Mouse (Mus musculus): ENCODE measurements at regions not wholly inside any gene's neighbourhood (a gene's known extent, or its start where the extent isn't known, plus 50 kb on each side); places are given as distances from the start of the nearest gene placed in this dataset.

DNA sequence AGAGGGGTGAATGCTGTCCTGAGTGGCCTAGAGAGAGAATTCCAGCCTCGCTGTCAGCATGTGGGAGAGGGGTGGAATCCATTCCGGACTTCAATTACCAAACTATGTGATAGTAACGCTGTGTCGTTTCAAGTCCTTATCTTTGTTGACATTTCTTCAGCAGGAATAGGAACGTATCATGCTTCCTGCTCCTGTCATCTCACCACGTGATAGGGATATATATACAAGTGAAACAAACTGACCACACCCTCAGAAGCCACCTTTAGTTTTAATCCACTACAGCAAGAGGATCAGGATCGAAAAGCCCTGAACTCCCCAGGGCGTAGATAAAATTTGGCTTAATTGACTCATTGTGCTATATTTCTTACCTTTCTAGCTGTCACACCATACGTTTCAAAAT, 431.6 kb downstream of the Ttll7 start:
- DNase-seq: no peak

DNA sequence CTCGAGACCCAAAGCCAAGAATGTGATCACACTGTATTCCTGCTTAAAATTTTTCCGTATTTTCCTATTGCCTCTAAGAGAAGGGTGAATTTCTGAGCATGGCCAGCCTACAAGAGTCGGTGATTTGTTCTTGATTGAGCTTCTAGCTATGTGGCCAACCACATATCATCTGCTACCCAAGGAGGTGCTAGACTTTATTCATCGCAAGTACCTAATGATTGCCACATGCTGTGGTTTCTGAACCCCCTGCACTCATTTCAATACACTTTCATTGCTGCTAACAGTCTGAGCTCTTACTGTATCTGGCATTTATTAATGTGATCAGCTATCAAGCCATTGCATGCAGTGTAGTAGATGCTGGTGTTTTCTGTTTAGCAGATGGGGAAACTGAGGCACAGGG, 432.2 kb downstream of the Ttll7 start:
- DNase-seq: no peak

- no peak for DNase-seq
These were observed 433.3 kb downstream of the Ttll7 start for GRCm38 (mm10) chr3:147285496-147285895.

DNA sequence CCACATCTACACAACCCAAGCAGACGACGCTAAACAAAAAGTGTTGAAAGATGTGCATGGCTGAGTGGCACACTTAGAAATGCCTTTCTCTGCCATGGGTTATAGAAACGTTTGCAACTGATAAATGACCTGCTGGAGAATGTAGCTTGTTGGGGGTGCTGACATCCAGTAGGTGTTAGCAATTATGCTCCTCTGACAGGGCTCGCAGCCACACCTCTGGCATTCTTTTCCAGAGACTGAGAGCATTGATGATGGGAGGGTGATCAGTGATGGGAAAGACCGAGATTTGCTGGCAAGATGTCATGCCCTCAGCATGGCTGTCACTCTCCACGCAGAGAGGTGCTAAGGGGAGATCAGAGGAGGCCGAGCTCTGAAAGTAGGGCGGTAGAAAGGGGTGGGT, 435.3 kb downstream of the Ttll7 start:
- peak; percentile 58 for DNase-seq

GRCm38 (mm10) chr3:147291696-147292327, 439.6 kb downstream of the Ttll7 start:
- no peak for DNase-seq

- DNase-seq: peak; percentile 29
These were observed 445.9 kb downstream of the Ttll7 start for GRCm38 (mm10) chr3:147298065-147298464.

DNA sequence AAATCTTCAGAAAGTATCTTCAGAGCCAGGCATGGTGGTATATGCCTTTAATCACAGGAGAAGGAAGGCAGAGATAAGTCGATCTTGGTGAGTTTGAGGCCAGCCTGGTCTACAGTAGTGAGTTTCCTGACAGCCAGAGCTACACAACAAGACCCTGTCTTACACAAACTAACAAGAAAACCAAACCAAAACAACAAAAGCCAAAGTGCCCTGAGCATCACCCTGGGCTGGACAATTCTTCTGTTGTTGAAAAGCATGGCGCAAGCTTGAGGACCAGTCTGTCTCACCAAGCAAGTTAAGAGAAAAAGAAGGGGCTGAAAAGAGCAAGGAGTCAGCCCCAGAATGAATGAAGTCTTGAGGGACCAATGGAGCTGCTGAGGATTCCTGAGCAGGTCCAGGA, 473.4 kb downstream of the Ttll7 start:
- DNase-seq: no peak

DNA sequence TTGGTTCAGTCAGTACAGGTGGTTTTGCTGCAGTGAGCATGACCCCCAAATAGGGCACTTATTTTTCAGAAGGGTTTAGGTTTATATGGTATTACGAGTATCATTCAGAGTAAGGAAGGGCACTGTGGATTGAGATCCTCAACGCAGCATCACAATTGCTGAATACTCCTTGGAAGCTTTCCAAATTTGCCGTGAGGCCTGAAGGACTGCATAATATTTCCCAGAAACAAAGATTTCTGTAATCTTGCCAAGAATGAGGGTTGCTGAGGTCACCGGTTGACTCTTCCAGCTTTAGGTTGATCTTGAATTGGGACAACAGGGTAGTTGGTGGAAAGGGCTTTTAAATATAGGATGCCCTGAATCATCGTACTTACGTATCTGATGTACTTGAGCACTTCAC, 482.1 kb downstream of the Ttll7 start:
- DNase-seq: no peak

GRCm38 (mm10) chr3:147335286-147335685, 483.1 kb downstream of the Ttll7 start:
- no peak for DNase-seq

GRCm38 (mm10) chr3:147339427-147339826, 487.3 kb downstream of the Ttll7 start:
- DNase-seq: no peak

- DNase-seq: peak; percentile 6
These were observed 495.3 kb downstream of the Ttll7 start for GRCm38 (mm10) chr3:147347278-147348039.

GRCm38 (mm10) chr3:147387077-147387476, 534.9 kb downstream of the Ttll7 start:
- DNase-seq: no peak

DNA sequence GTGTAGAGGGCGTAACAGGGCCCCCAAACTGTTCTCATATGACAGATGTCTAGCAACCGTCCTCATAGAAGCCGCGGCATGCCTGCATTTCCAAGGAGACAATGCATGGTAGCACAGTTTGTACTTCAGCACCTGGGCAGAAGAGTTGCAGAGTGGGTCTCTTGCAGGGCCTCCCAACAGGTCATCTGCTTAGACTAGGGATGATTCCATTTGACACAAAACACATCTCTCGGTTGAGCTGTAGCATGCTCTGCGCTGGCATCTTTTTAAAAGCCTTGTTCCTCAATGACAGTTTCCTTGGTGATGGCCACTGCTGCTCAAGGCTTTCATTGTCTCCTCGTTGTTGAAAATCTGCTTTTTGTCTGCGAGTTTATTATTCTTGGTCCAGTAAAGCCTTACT, 546.1 kb downstream of the Ttll7 start:
- no peak for DNase-seq

- DNase-seq: no peak
These were observed 560.1 kb downstream of the Ttll7 start for GRCm38 (mm10) chr3:147412274-147412673.

DNA sequence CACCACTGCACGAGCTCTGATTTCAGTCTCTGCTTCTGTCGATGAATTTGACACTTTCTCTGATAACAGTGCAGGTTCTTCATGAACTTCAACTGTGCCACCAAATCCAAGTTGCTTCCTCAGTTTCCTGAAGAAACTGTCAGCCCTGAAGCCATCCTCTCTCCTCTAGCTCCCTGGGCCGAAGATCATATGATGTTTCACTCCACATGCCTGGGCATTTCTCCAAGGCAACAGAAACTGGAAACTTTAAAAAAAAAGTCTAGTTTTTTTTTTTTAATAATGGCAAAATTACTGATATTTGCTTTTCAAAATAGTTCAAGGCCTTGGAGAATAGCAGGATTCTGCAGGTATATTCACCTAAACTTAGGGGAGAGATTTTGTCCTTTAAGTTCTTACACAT, 564.8 kb downstream of the Ttll7 start:
- DNase-seq: peak; percentile 2

DNA sequence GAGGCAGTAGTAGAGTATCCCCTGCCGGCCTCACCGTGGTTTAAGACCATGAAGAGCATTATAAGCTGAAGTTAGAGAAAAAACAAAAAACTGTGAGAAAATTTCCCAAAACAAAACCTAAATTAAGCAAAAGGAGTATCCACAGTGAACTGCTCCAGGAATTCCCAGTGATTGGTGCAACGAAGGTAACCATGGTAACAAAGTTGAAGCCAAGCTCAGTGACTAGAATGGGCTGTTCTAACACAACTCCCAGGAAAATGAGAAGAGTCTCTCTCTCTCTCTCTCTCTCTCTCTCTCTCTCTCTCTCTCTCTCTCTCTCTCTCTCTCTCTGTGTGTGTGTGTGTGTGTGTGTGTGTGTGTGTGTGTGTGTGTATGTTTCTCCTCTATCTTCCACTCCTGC, 567.0 kb downstream of the Ttll7 start:
- DNase-seq: no peak

DNA sequence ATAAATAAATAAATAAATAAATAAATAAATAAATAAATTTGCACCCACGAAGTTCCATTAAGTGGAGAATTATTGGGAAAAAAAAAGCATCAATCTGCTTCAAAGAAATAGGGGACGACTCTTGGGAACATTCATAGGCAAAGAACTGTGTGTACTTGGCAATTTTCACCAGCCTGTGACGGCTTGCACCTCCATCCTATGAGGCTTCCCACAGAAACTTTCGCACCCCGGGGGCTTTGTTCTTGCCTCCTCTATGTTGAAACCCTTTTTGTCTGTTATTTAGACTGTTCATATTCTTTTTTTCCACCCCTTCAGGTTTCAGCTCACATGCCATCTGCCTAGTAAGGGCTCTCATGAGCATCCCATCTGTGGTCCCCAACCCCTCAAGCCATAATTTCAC, 570.0 kb downstream of the Ttll7 start:
- no peak for DNase-seq

DNA sequence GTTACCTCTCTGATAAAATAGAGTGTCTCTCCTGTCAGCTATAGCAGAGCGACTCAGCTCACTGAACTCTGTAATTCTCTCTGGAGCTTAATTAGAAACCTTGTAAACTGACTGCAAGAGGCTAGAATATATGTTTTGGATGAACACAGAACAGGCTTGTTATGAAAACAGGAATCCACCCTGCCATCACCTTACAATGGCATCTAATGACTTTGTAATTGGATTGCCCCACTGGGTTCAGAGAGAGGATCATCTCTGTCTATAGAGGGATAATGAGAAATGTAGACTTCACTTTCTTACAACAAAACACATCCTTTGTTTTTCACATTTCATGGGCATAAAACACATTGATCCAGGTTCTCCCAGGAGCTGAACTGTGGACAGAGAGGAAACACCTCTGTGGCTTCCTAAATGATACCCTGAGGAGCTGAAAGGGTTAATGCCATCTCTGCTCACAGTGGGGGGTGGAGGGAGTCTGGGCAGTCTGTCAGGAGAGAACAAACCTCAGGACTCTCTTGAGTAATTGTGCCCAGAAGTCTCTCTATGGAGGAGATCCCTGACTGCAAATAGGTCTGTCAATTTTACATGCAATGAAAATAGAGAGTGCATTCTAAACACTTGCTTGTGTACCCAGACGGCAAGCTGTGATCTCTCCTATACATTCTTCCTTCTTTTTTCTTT, 571.9 kb downstream of the Ttll7 start:
- no peak for DNase-seq

- DNase-seq: no peak
These were observed 576.7 kb downstream of the Ttll7 start for GRCm38 (mm10) chr3:147428837-147429236.

GRCm38 (mm10) chr3:147442925-147443690, 590.9 kb downstream of the Ttll7 start:
- DNase-seq: no peak

DNA sequence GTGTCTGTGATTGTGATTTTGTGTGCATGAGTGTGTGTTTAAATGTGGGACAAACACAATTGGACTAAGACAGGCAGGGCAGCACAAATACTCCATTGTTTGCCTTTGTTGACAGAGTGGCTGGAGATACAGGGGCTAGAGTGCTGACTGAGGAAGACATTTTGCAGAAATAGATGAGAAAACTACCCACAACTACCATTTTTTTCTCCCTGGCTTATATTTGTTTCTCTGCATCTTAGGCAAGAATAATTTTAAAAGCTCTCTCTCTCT, 591.5 kb downstream of the Ttll7 start:
- DNase-seq: no peak

GRCm38 (mm10) chr3:147444005-147444763, 592.0 kb downstream of the Ttll7 start:
- DNase-seq: no peak
